Mouse (Mus musculus): ENCODE data around the gene Tacr2. TPM values are rescaled to one million over a fixed set of nuclear protein-coding genes. Genes with fewer than 3 reads are reported as not detected.
A peak's percentile ranks its signal among the peaks of the same experiment; 100 is the strongest.

Gene Tacr2
- total RNA-seq (2021) = not detected
- long read RNA-seq, experiment 1 = 0 reads
- long read RNA-seq, experiment 2 = 0 reads

GRCm38 (mm10) chr10:62252000-62252488 lies at the start of gene Tacr2:
TSS of gene Tacr2 (plus strand) at chr10:62252438.
- no peak for DNase-seq

GRCm38 (mm10) chr10:62202574-62202973 lies 49.7 kb upstream of the Tacr2 start:
- DNase-seq = no peak
- intact Hi-C loops (cut with DNase I) = no loop called here

More at GRCm38 (mm10) chr10:62252000-62252488, at the start of gene Tacr2:
- intact Hi-C loops (cut with DNase I) = no loop called here

- intact Hi-C loops (cut with DNase I) = no loop called here
- DNase-seq = no peak
These were observed 43.9 kb upstream of the Tacr2 start for GRCm38 (mm10) chr10:62208241-62208896.

GRCm38 (mm10) chr10:62211310-62211709 lies 40.9 kb upstream of the Tacr2 start:
- DNase-seq = no peak
- intact Hi-C loops (cut with DNase I) = no loop called here

GRCm38 (mm10) chr10:62215169-62215616 lies 37.0 kb upstream of the Tacr2 start:
- DNase-seq = no peak
- intact Hi-C loops (cut with DNase I) = no loop called here

- intact Hi-C loops (cut with DNase I) = no loop called here
- no peak for DNase-seq
These were observed 36.6 kb upstream of the Tacr2 start for GRCm38 (mm10) chr10:62215633-62216032.

GRCm38 (mm10) chr10:62216595-62216994 lies 35.6 kb upstream of the Tacr2 start:
- DNase-seq = no peak
- intact Hi-C loops (cut with DNase I) = no loop called here

- intact Hi-C loops (cut with DNase I) = no loop called here
- DNase-seq = no peak
These were observed 35.0 kb upstream of the Tacr2 start for GRCm38 (mm10) chr10:62217196-62217595.

GRCm38 (mm10) chr10:62218044-62218788 lies 34.0 kb upstream of the Tacr2 start:
- DNase-seq = no peak
- intact Hi-C loops (cut with DNase I) = no loop called here

GRCm38 (mm10) chr10:62218789-62219172 lies 33.5 kb upstream of the Tacr2 start:
- no peak for DNase-seq
- intact Hi-C loops (cut with DNase I) = no loop called here

GRCm38 (mm10) chr10:62220732-62221514 lies 31.3 kb upstream of the Tacr2 start:
- DNase-seq = no peak
- intact Hi-C loops (cut with DNase I) = no loop called here

GRCm38 (mm10) chr10:62221647-62222046 lies 30.6 kb upstream of the Tacr2 start:
- DNase-seq = no peak
- intact Hi-C loops (cut with DNase I) = no loop called here

- no peak for DNase-seq
- intact Hi-C loops (cut with DNase I) = no loop called here
These were observed 29.5 kb upstream of the Tacr2 start for GRCm38 (mm10) chr10:62222777-62223176.

- intact Hi-C loops (cut with DNase I) = no loop called here
- DNase-seq = no peak
These were observed 28.0 kb upstream of the Tacr2 start for GRCm38 (mm10) chr10:62224231-62224630.

- intact Hi-C loops (cut with DNase I) = no loop called here
These were observed 26.4 kb upstream of the Tacr2 start for GRCm38 (mm10) chr10:62225839-62226238.

GRCm38 (mm10) chr10:62228126-62228525 lies 24.1 kb upstream of the Tacr2 start:
- intact Hi-C loops (cut with DNase I) = no loop called here
- no peak for DNase-seq

More at GRCm38 (mm10) chr10:62225839-62226238, 26.4 kb upstream of the Tacr2 start:
- no peak for DNase-seq

GRCm38 (mm10) chr10:62230708-62231394 lies 21.4 kb upstream of the Tacr2 start, which contains the start of gene Tspan15:
TSS of gene Tspan15 (minus strand) at chr10:62231251.
- intact Hi-C loops (cut with DNase I) = no loop called here
- DNase-seq = peak; percentile 83 to 92

- no peak for DNase-seq
- intact Hi-C loops (cut with DNase I) = no loop called here
These were observed 20.9 kb upstream of the Tacr2 start for GRCm38 (mm10) chr10:62231395-62231732.

- intact Hi-C loops (cut with DNase I) = no loop called here
- DNase-seq = no peak
These were observed 20.4 kb upstream of the Tacr2 start for GRCm38 (mm10) chr10:62231811-62232210.

- intact Hi-C loops (cut with DNase I) = no loop called here
- DNase-seq = no peak
These were observed 16.1 kb upstream of the Tacr2 start for GRCm38 (mm10) chr10:62236165-62236564.
